ENCODE assay signal across 9 mouse cellular contexts in the genomic region with DNA sequence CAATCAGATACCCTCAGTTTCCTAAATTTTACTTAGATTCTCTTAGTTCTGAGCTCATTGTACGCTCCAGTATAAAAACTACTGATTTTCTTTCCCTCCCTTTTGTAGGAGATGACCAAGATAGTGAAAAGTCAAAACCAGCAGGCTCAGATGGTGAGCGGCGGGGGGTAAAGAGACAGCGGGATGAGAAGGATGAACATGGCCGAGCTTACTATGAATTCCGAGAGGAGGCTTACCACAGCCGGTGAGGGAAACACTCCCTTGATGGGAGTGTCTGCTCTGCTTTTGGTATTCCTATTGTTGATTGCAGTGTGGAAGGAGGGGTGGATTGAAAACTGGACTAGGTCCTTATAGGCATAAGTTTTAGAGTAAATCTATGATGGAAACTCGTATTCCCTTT. TPM values are rescaled to one million over a fixed set of nuclear protein-coding genes. Genes with fewer than 3 reads are reported as not detected.
DNase-seq lines count a peak whose midpoint lies in the region; ATAC-seq and TF ChIP-seq lines count a peak whose summit lies in the region.
"Had no signal": no experiment of that assay in that cellular context is flagged by ENCODE, and none has a peak within 500 bp of the region (broad histone marks: within the 10 kb centered on the region; RNA-seq: fewer than 3 reads in every experiment).

No protein-coding gene starts in this region.

- H3K36me3 ChIP-seq in kidney, adult 2 months (ENCODE audit: control insufficient read depth, insufficient read depth, low read length), result peaks cover 16% of the 10 kb centered on the region
- H3K36me3 ChIP-seq in hindbrain, embryonic 13.5 days, result peaks cover 49% of the 10 kb centered on the region
- H3K36me3 ChIP-seq in midbrain, embryonic 16.5 days (ENCODE audit: control insufficient read depth, insufficient read depth, low read length), result peaks cover 26% of the 10 kb centered on the region

- TF ChIP-seq POLR2A in kidney, adult 2 months (IDR thresholded peaks at IDR 0.05; ENCODE audit: low read depth, low read length), result no peak

- 0 out of 2 replicates have a peak overlapping the region, but pooled peaks have one; percentile 13 for H3K4me3 ChIP-seq in kidney, adult 2 months (ENCODE audit: insufficient read depth, low read depth, low read length)
- H3K4me3 ChIP-seq in hindbrain, embryonic 13.5 days, result peak overlapping the region; percentile 99
- peak overlapping the region; percentile 27 for H3K4me3 ChIP-seq in midbrain, embryonic 16.5 days (ENCODE audit: low read depth, low read length)

- no peak for ATAC-seq in hindbrain, embryonic 13.5 days (ENCODE audit: low FRiP score)
- ATAC-seq in midbrain, embryonic 16.5 days, result no peak
- ATAC-seq in megakaryocyte-erythroid progenitor cell, adult 5-6 weeks (replicated peaks; ENCODE audit: low FRiP score, low TSS enrichment, poor library complexity, severe bottlenecking), result no peak

- H3K27ac ChIP-seq in kidney, adult 2 months (ENCODE audit: insufficient read depth, low read depth, low read length), result no peak overlapping the region
- H3K27ac ChIP-seq in hindbrain, embryonic 13.5 days, result no peak overlapping the region
- H3K27ac ChIP-seq in midbrain, embryonic 16.5 days (ENCODE audit: low read length), result no peak overlapping the region

- peak overlapping the region; percentile 96 for H3K4me2 ChIP-seq in hindbrain, embryonic 13.5 days
- H3K4me2 ChIP-seq in midbrain, embryonic 16.5 days (ENCODE audit: low read length), result peak overlapping the region; percentile 100

- H3K27me3 ChIP-seq in kidney, adult 2 months (replicated peaks; ENCODE audit: control insufficient read depth, insufficient read depth, low read length), result no peaks in the 10 kb centered on the region
- H3K27me3 ChIP-seq in hindbrain, embryonic 13.5 days, result no peaks in the 10 kb centered on the region
- no peaks in the 10 kb centered on the region for H3K27me3 ChIP-seq in midbrain, embryonic 16.5 days (ENCODE audit: control insufficient read depth, insufficient read depth, low read depth, low read length)

- DNase-seq in kidney, adult 2 months, result no peak
- no peak for DNase-seq in kidney, postnatal 36 days
- peak; percentile 63 for DNase-seq in cerebellum, adult 8-10 months
- DNase-seq in urinary bladder, adult 18-20 months (ENCODE audit: low spot score in 2 of 2), result no peak
- no peak for DNase-seq in gastrocnemius, postnatal 4 days (ENCODE audit: low spot score in 2 of 2)

- TF ChIP-seq CTCF in kidney, adult 2 months (conservative IDR thresholded peaks at IDR 0.05; ENCODE audit: insufficient read depth, insufficient read length, low read depth, low read length), result no peak

- 37% methylated on average over 8 of the region's 8 CpGs for WGBS in kidney, adult 2 months
- WGBS in hindbrain, embryonic 13.5 days, result 59% methylated on average over 8 of the region's 8 CpGs
- WGBS in midbrain, embryonic 16.5 days, result 53% methylated on average over 8 of the region's 8 CpGs

- H3K9ac ChIP-seq in hindbrain, embryonic 13.5 days, result peak overlapping the region; percentile 99
- H3K9ac ChIP-seq in midbrain, embryonic 16.5 days (ENCODE audit: low read depth, low read length), result peak overlapping the region; percentile 33; the same call in 1 of the 2 replicates

- no peaks in the 10 kb centered on the region for H3K9me3 ChIP-seq in hindbrain, embryonic 13.5 days
- no peaks in the 10 kb centered on the region for H3K9me3 ChIP-seq in midbrain, embryonic 16.5 days (replicated peaks; ENCODE audit: control insufficient read depth, low read length, poor library complexity, severe bottlenecking)

- H3K4me1 ChIP-seq in kidney, adult 2 months (ENCODE audit: control insufficient read depth, insufficient read depth, low read length), result peaks cover 3% of the 10 kb centered on the region; the same call in 1 of the 2 replicates
- peaks cover 33% of the 10 kb centered on the region for H3K4me1 ChIP-seq in hindbrain, embryonic 13.5 days (replicated peaks)
- peaks cover 29% of the 10 kb centered on the region for H3K4me1 ChIP-seq in midbrain, embryonic 16.5 days (ENCODE audit: control insufficient read depth, insufficient read depth, low read length)

RNA-seq across cellular contexts. Expression of gene Hnrnpul2, which starts 2.9 kb away (rescaled TPM):
- polyA plus RNA-seq in kidney, adult 2 months (2012; rRNA removed), result 19.3 and 25.5 TPM in 2 replicates
- polyA plus RNA-seq in hindbrain, embryonic 13.5 days (2015; fragmentation: Nextera tagmentation; extraction: Ambion mirVana), result 5.8 and 6.3 TPM in 2 replicates
- polyA plus RNA-seq in midbrain, embryonic 16.5 days (2015; fragmentation: Nextera tagmentation; extraction: Ambion mirVana), result 5.3 and 6.2 TPM in 2 replicates
- 68.2 and 88.0 TPM in 2 replicates for total RNA-seq in megakaryocyte-erythroid progenitor cell, adult 5-6 weeks (2014; fragmentation: Nextera tagmentation)
- total RNA-seq in megakaryocyte-erythroid progenitor cell, adult 5-6 weeks (2017), result 85.2 and 100.0 TPM in 2 replicates
- 10 to 100 TPM; 61.3 to 71.0 TPM for total RNA-seq in gastrocnemius, postnatal 4 days (2021)

RNA-seq across cellular contexts. Expression of gene Ttc9c, which starts 3.6 kb away (rescaled TPM):
- polyA plus RNA-seq in kidney, adult 2 months (2012; rRNA removed), result 15.4 and 18.7 TPM in 2 replicates
- polyA plus RNA-seq in hindbrain, embryonic 13.5 days (2015; fragmentation: Nextera tagmentation; extraction: Ambion mirVana), result 60.4 and 61.4 TPM in 2 replicates
- 55.0 and 61.6 TPM in 2 replicates for polyA plus RNA-seq in midbrain, embryonic 16.5 days (2015; fragmentation: Nextera tagmentation; extraction: Ambion mirVana)
- 35.6 and 41.6 TPM in 2 replicates for total RNA-seq in megakaryocyte-erythroid progenitor cell, adult 5-6 weeks (2014; fragmentation: Nextera tagmentation)
- 55.3 and 57.2 TPM in 2 replicates for total RNA-seq in megakaryocyte-erythroid progenitor cell, adult 5-6 weeks (2017)
- 10 to 100 TPM; 19.9 to 22.9 TPM for total RNA-seq in gastrocnemius, postnatal 4 days (2021)

RNA-seq across cellular contexts. Expression of gene AC129217.1, which starts 6.9 kb away (rescaled TPM):
- polyA plus RNA-seq in kidney, adult 2 months (2012; rRNA removed), result 3.5 TPM in 1 of 2 replicates, not detected in the other
- polyA plus RNA-seq in hindbrain, embryonic 13.5 days (2015; fragmentation: Nextera tagmentation; extraction: Ambion mirVana), result not detected in 2 replicates
- polyA plus RNA-seq in midbrain, embryonic 16.5 days (2015; fragmentation: Nextera tagmentation; extraction: Ambion mirVana), result not detected in 2 replicates
- not detected in 2 replicates for total RNA-seq in megakaryocyte-erythroid progenitor cell, adult 5-6 weeks (2014; fragmentation: Nextera tagmentation)
- total RNA-seq in megakaryocyte-erythroid progenitor cell, adult 5-6 weeks (2017), result not detected in 2 replicates
- under 1 TPM in 1 of 2 experiments, not detected in 1; 0.67 TPM for total RNA-seq in gastrocnemius, postnatal 4 days (2021)
- polyA plus RNA-seq: spleen, adult 2 months had no signal

RNA-seq across cellular contexts. Expression of gene Bscl2, which starts 14.6 kb away (rescaled TPM):
- 204 and 214 TPM in 2 replicates for polyA plus RNA-seq in kidney, adult 2 months (2012; rRNA removed)
- 82.9 and 84.0 TPM in 2 replicates for polyA plus RNA-seq in hindbrain, embryonic 13.5 days (2015; fragmentation: Nextera tagmentation; extraction: Ambion mirVana)
- 101 and 105 TPM in 2 replicates for polyA plus RNA-seq in midbrain, embryonic 16.5 days (2015; fragmentation: Nextera tagmentation; extraction: Ambion mirVana)
- total RNA-seq in megakaryocyte-erythroid progenitor cell, adult 5-6 weeks (2014; fragmentation: Nextera tagmentation), result 70.3 and 71.7 TPM in 2 replicates
- 29.5 TPM in 2 replicates for total RNA-seq in megakaryocyte-erythroid progenitor cell, adult 5-6 weeks (2017)
- total RNA-seq in gastrocnemius, postnatal 4 days (2021), result 10 to 100 TPM; 22.1 to 24.2 TPM

RNA-seq across cellular contexts. Expression of gene Gng3, which starts 16.3 kb away (rescaled TPM):
- polyA plus RNA-seq in kidney, adult 2 months (2012; rRNA removed), result 0.29 and 0.83 TPM in 2 replicates
- 346 and 374 TPM in 2 replicates for polyA plus RNA-seq in hindbrain, embryonic 13.5 days (2015; fragmentation: Nextera tagmentation; extraction: Ambion mirVana)
- polyA plus RNA-seq in midbrain, embryonic 16.5 days (2015; fragmentation: Nextera tagmentation; extraction: Ambion mirVana), result 477 and 539 TPM in 2 replicates
- total RNA-seq in megakaryocyte-erythroid progenitor cell, adult 5-6 weeks (2014; fragmentation: Nextera tagmentation), result 0.57 TPM in 1 of 2 replicates, not detected in the other
- total RNA-seq in megakaryocyte-erythroid progenitor cell, adult 5-6 weeks (2017), result 0.30 and 1.3 TPM in 2 replicates
- total RNA-seq in gastrocnemius, postnatal 4 days (2021), result under 1 TPM; 0.17 to 0.26 TPM

Comparison
In these comparisons a context has a peak if more than half of its experiments do, and no peak if none do; other contexts are left out.
1. H3K4me3 ChIP-seq: peak in every context shown above with its lines; median percentile 99 in hindbrain, embryonic 13.5 days; 27 in midbrain, embryonic 16.5 days; 13 in kidney, adult 2 months.